Mouse (Mus musculus) kidney, embryonic 16.5 days (tissue): ENCODE data around the gene AF366264. TPM values are rescaled to one million over a fixed set of nuclear protein-coding genes. Genes with fewer than 3 reads are reported as not detected.
A peak's percentile ranks its signal among the peaks of the same experiment; 100 is the strongest.
"Not testable (repeated sequence)": the region's sequence is repeated elsewhere in the genome, so short reads cannot be mapped to it uniquely, and the experiment has no call there.

Experiments
- ATAC-seq: fragments of 200-750 bp; cut with Nextera tagmentation; 2 replicates; pipeline ENCODE4 v1.8.0; 2017; ENCODE audit warnings: moderate TSS enrichment; ENCODE audit not compliant: low FRiP score, low TSS enrichment
- H3K27ac ChIP-seq: fragments of 300-500 bp; sonication (generic); 2 replicates; pipeline ENCODE4 v1.5.1; 2014; ENCODE audit warnings: low read length
- H3K27me3 ChIP-seq: fragments of 300-500 bp; sonication (generic); 2 replicates; pipeline ENCODE4 v1.6.1; 2014; ENCODE audit warnings: low read length, control low read depth, mixed read lengths; ENCODE audit not compliant: insufficient read depth
- H3K36me3 ChIP-seq: fragments of 300-500 bp; sonication (generic); 2 replicates; pipeline ENCODE4 v1.6.1; 2014; ENCODE audit warnings: low read length, control low read depth, mixed read lengths; ENCODE audit not compliant: insufficient read depth
- H3K4me1 ChIP-seq: fragments of 300-500 bp; sonication (generic); 2 replicates; pipeline ENCODE4 v1.6.1; 2014; ENCODE audit warnings: low read length, control low read depth, mixed read lengths; ENCODE audit not compliant: insufficient read depth
- H3K4me2 ChIP-seq: fragments of 300-500 bp; sonication (generic); replicated peaks from 2 replicates; pipeline ENCODE4 v1.6.1; 2014; ENCODE audit warnings: low read depth, low read length
- H3K4me3 ChIP-seq: fragments of 300-500 bp; sonication (generic); 2 replicates; pipeline ENCODE4 v1.5.1; 2014; ENCODE audit warnings: mild to moderate bottlenecking, low read length
- H3K9ac ChIP-seq: fragments of 300-500 bp; sonication (generic); replicated peaks from 2 replicates; pipeline ENCODE4 v1.6.1; 2014; ENCODE audit warnings: low read length
- H3K9me3 ChIP-seq: fragments of 300-500 bp; sonication (generic); 2 replicates; pipeline ENCODE4 v1.6.1; 2016; ENCODE audit warnings: low read length, control low read depth
- WGBS: fragments of 180-500 bp; shearing (Covaris S2); extraction: QIAGEN DNeasy Blood & Tissue Kit; methylation state at CpG from one replicate; pipeline ENCODE4 v1.1.7; 2014; 5-methylcytosine and 5-hydroxymethylcytosine counted together
- polyA plus RNA-seq: library from polyadenylated mRNA; unstranded; fragments of >200 nt; fragmentation: Nextera tagmentation; extraction: Ambion mirVana; gene quantifications from 2 replicates; pipeline ENCODE4 v1.2.1, GENCODE M21; 2015

The AF366264 gene
- not detected in 2 replicates for polyA plus RNA-seq

DNA sequence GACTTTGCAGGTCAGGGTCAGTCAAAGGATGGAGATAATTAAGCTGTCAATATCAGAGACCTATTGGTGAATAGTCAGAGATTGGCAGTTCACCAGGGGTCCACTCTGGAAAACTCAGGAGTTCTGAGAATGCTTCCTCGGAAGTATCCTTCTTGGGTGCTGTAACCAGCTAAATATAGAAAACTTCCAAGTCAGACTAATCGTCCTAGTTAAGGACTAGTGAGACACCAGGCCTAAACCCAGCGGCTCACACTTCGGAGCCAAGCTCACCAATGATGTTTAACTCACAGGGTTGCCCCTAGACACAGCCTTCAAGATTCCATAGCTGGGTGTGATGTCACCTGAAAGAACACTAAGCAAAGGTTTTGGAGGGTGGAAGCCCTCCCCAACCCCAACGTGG lies at the start of gene AF366264:
AF366264 (minus strand) TSS at position 101 of the 400 bp plus-strand sequence.
- not testable (repeated sequence) for H3K9ac ChIP-seq, H3K4me1 ChIP-seq, H3K36me3 ChIP-seq, H3K4me3 ChIP-seq, H3K4me2 ChIP-seq, ATAC-seq, H3K27me3 ChIP-seq, H3K9me3 ChIP-seq, H3K27ac ChIP-seq
- WGBS: 93% methylated on average over 5 of the region's 5 CpGs

DNA sequence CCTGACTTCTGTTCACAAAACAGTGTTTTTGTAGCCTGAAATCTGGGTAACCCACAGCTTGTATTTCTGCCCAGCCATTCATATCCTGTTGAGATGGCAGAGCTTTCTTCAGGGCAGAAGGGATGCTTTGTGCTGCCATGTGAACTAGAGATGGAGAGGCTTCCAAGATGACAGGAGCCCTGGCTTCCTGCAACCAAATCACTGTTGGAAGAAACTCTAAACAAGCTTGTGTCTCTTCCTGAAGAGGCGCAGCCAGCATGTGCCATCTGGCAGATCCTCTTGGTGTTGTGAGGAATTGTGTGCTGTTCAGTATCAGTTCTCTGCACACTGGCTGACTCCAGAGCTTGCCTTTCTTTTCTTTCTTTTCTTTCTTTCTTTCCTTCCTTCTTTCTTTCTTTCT lies 5.1 kb upstream of the AF366264 start:
- 87% methylated on average over 1 of the region's 1 CpGs for WGBS
- not testable (repeated sequence) for H3K4me2 ChIP-seq, H3K27ac ChIP-seq, H3K4me1 ChIP-seq, H3K9me3 ChIP-seq, H3K9ac ChIP-seq, ATAC-seq, H3K4me3 ChIP-seq, H3K27me3 ChIP-seq, H3K36me3 ChIP-seq

DNA sequence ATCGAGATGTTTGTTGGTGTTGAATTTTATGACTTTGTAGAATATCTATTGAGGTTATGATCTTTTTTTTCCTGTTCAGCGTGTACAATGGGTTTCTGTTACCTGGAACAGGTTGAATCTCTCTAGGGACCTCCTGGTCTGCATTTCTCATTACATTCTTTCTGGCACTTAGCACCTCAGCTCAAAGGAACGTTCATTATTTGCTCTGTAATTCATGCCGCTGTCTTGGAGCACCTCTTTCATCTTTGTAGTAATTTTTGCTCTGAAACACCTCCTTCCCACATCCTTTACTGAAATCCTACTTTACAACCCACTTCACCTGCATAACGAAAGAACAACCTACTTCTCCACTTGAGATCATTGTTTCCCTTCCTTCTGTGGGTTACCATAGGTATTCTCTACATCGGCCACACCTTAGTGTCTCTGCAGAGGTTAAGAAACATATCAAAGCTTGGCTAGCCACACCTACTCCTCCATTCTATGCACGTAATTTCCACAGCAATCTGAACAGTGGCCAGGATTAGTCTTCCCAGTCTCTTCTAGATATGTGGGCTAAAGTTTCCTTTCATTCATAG lies 9.5 kb downstream of the AF366264 start:
- no peak overlapping the region for H3K27ac ChIP-seq
- no peak overlapping the region for H3K4me2 ChIP-seq
- no peaks in the 10 kb centered on the region for H3K36me3 ChIP-seq
- no peak overlapping the region for H3K9ac ChIP-seq
- no peaks in the 10 kb centered on the region for H3K9me3 ChIP-seq
- H3K27me3 ChIP-seq: no peaks in the 10 kb centered on the region
- 74% methylated on average over 7 of the region's 7 CpGs for WGBS
- H3K4me1 ChIP-seq: no peaks in the 10 kb centered on the region
- ATAC-seq: no peak
- H3K4me3 ChIP-seq: no peak overlapping the region

DNA sequence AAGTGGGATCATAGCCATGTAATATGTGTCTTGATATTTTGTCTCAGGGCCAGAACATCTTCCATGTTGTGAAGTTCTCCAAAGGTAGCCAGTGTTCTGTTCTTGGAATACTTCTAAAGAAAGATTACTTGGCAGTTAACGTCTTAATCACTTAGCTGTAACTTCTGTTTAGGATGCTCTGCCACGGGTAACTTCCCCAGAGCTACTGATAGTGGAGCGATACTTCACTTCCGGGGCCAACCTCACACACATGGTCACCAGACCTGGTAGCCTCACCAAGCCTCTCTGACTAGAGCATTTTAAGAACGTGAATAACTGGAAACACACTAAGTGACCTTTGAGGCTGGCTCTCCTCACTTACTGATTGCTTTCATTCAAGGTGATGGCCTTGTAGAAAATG lies 38.6 kb downstream of the AF366264 start:
- Histone ChIP-seq H3K36me3 (peaks cover 38% of the 10 kb centered on the region), H3K9me3 (no peaks in the 10 kb centered on the region), H3K9ac (no peak overlapping the region)

DNA sequence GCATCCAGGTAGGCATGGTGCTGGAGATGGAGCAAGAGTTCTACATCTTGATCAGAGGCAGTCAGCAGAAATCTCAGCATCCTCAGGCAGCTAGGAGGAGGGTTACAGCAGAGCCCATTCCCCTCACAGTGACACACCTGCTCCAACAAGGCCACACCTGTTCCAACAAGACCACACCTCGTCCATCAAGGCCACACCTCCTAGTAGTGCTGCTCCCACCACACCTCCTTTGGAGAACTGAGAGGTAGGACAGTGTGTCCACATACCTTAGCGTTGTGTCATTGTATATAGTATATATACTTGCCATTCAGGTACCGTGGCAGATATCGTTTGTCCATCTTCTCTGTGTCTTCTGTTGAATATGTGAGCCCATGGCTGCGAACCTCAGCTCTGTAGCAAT lies 40.5 kb downstream of the AF366264 start:
- Histone ChIP-seq H3K27ac (no peak overlapping the region), H3K9ac (no peak overlapping the region), H3K36me3 (peaks cover 49% of the 10 kb centered on the region), H3K4me3 (no peak overlapping the region), H3K9me3 (no peaks in the 10 kb centered on the region), H3K4me1 (no peaks in the 10 kb centered on the region), H3K27me3 (no peaks in the 10 kb centered on the region), H3K4me2 (no peak overlapping the region)
- ATAC-seq: no peak
- WGBS: 97% methylated on average over 5 of the region's 5 CpGs

More for the DNA sequence above, 38.6 kb downstream of the AF366264 start:
- Histone ChIP-seq H3K4me1 (no peaks in the 10 kb centered on the region), H3K4me2 (no peak overlapping the region), H3K27me3 (no peaks in the 10 kb centered on the region), H3K27ac (no peak overlapping the region), H3K4me3 (no peak overlapping the region)
- WGBS: 94% methylated on average over 5 of the region's 5 CpGs
- ATAC-seq: no peak

DNA sequence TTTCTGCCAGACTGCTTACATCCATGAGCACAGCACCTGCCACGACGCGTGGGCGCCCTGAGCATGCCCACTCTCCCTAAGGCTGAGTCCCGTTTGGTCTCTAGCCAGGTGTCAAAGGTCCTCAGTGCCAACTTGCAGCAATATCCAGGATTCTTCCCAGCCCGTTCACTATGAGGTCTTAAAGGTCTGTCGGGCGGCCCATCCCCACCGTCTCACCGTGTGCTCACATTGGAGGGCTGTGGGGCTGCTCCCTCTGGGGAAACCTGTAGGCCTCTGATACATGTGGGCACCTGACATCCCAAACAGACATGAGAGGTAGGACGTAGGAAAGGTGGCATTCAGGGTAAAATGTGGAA lies 44.5 kb downstream of the AF366264 start:
- Histone ChIP-seq H3K9ac (no peak overlapping the region), H3K9me3 (no peaks in the 10 kb centered on the region), H3K36me3 (peaks cover 61% of the 10 kb centered on the region), H3K27me3 (no peaks in the 10 kb centered on the region), H3K27ac (no peak overlapping the region), H3K4me3 (no peak overlapping the region), H3K4me2 (no peak overlapping the region), H3K4me1 (no peaks in the 10 kb centered on the region)
- WGBS: 70% methylated on average over 11 of the region's 11 CpGs
- ATAC-seq: no peak

DNA sequence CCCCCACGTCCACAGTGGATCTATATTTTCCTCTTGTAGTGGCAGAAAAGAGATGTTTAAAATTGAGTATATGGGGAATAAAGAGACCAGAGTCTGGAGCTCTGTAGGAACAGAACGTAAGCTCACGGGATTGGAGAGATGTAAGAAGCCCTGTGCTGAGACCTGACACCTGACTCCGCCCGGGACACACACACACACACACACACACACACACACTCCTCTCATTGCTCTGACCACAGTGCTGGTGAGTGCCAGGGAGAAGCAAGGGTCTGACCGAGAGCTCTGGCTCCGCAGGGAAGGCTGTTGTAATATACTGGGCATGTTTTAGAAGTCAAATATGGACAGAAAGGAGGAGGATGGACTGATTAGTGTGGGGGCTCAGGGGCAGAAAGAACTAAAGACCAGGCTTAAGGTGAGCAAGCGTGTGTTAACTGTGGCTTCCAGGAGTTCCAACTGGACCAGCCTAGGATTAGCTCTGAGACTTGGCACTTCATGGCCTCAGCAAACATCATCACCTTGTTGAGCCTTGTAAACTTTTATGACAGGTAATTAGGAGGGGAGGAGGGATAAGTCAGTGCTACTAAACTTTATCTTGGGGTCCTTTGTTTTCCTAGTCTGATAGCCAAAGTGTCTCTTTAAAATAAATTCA lies 45.0 kb downstream of the AF366264 start:
- ATAC-seq: no peak
- WGBS: 77% methylated on average over 8 of the region's 8 CpGs
- Histone ChIP-seq H3K27ac (no peak overlapping the region), H3K4me2 (no peak overlapping the region), H3K4me3 (no peak overlapping the region), H3K4me1 (no peaks in the 10 kb centered on the region), H3K36me3 (peaks cover 59% of the 10 kb centered on the region), H3K27me3 (no peaks in the 10 kb centered on the region), H3K9me3 (no peaks in the 10 kb centered on the region), H3K9ac (no peak overlapping the region)

DNA sequence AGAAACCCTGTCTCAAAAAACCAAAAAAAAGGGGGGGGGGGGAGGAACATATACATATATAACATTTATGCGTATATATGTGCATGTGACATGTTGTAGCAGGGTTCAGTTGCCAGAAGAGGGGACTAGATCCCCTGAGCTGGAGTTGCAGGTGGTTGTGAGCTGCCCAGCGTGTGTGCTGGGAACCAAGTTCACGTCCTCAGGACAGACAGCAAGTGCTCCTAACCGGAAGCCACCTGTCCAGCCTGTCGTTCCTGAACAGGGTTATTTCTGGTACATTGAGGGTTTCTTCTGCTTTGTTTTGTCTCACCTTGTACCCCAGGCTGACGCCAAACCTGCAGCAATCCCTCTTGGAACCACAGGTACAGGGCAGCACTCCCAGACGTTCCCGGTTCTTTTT lies 48.6 kb downstream of the AF366264 start:
- Histone ChIP-seq H3K4me2 (no peak overlapping the region), H3K36me3 (peaks cover 30% of the 10 kb centered on the region), H3K9me3 (no peaks in the 10 kb centered on the region), H3K9ac (no peak overlapping the region), H3K4me3 (no peak overlapping the region), H3K27ac (no peak overlapping the region), H3K4me1 (peaks cover 6% of the 10 kb centered on the region), H3K27me3 (no peaks in the 10 kb centered on the region)
- WGBS: 95% methylated on average over 8 of the region's 8 CpGs
- no peak for ATAC-seq

DNA sequence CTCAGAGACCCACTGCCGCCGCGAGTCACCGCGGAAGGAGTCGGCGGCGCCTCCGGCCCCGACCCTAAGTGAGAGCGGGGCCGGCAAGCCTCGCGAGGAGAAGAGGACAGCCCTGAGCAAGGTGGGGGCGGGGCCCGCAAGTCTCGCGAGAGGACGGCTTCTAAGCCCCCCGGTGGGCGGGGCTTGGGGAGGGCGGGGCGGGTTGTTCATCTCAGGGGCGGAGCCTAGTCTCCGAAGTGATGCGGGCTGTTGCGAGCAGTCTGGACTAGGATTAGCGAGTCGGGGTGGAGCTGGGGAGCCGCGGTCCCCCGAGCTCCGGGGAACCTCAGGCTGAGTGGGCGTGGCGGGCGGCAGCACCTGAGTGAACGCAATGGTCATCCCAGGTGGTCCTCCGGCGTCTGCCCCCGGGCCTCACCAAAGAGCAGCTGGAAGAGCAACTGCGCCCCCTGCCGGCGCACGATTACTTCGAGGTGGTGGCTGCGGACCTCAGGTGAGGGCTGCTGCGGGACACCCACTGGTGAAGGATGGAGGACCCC lies 52.4 kb downstream of the AF366264 start:
- Histone ChIP-seq H3K27me3 (no peaks in the 10 kb centered on the region), H3K4me1 (peaks cover 9% of the 10 kb centered on the region), H3K36me3 (peaks cover 26% of the 10 kb centered on the region), H3K9ac (peak overlapping the region; percentile 98), H3K4me2 (peak overlapping the region; percentile 56), H3K4me3 (peak overlapping the region; percentile 69), H3K27ac (peak overlapping the region; percentile 97), H3K9me3 (no peaks in the 10 kb centered on the region)
- peak; percentile 97 for ATAC-seq
- under 1% methylated on average over 41 of the region's 47 CpGs for WGBS

DNA sequence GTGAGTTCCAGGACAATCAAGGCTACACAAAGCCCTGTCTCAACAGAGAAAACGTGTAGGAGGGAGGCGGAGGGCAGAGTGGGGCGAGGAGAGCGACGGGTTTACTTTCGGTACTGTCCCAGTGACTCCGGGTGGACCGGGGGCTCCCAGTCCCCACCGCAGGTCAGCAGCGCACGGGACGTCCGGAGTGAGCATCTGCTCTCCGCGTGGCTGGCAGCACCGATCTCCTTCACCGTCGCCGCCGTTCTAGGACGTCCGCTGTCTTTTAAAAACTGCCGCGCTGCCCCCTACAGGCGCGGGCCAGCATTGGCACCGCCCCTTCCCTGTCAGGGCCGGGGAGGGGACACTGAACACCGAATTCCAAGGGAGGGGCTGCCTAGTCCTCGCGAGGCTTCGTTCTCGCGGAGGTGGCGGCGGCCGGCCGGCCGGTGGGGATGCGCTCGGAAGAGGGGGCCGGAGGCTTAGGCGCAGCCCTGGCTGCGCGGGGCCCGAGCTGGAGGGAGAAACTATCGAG lies 52.9 kb downstream of the AF366264 start, which contains the start of gene Upf3a:
Upf3a (plus strand) TSS at position 366 of the 514 bp plus-strand sequence.
- no peaks in the 10 kb centered on the region for H3K27me3 ChIP-seq
- H3K4me3 ChIP-seq: peak within 1 kb of the TSS; percentile 69
- peaks cover 9% of the 10 kb centered on the region for H3K4me1 ChIP-seq
- under 1% methylated on average over 46 of the region's 47 CpGs for WGBS
- ATAC-seq: peak; percentile 95
- no peaks in the 10 kb centered on the region for H3K9me3 ChIP-seq
- peaks cover 31% of the 10 kb centered on the region for H3K36me3 ChIP-seq
- H3K9ac ChIP-seq: peak within 1 kb of the TSS; percentile 98
- peak within 1 kb of the TSS; percentile 97 for H3K27ac ChIP-seq
- peak within 1 kb of the TSS; percentile 56 for H3K4me2 ChIP-seq
